Mouse (Mus musculus) T-helper 2 cell (primary cell): ENCODE data around the gene Rfc2.
"Not testable (repeated sequence)": the region's sequence is repeated elsewhere in the genome, so short reads cannot be mapped to it uniquely, and the experiment has no call there.

Source experiments
- in situ Hi-C: fragments of 300-600 bp; cut with MboI, MseI; formaldehyde crosslinking; loops from one replicate; pipeline ENCODE4 v1.15.1; 2025; ENCODE audit warnings: high pct_unique_total_duplicates

Rfc2 gene

DNA sequence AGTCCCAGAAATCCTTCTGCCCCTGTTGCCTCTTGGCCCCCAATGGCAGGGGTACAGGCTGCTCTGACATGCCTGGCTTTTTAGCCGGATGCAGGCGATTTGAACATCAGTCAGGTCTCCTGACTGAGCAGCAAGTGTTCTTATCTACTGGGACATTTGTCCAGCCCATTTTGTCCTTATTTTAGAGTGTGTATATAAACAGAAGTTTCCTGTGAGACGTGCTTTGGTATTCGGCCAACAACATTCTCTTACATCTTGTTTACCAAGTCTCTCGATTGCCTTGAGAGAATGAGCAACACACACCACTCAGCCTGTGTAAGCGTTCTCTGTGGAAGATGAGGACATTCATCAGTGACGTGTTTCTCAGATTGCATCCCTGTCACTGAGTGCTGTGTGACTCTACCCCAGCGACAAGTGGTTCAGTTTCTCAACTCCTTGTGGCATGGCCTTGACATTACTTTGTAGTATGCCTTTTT is 63.5 kb downstream of the Rfc2 start:
- in situ Hi-C loops, result no loop called here

DNA sequence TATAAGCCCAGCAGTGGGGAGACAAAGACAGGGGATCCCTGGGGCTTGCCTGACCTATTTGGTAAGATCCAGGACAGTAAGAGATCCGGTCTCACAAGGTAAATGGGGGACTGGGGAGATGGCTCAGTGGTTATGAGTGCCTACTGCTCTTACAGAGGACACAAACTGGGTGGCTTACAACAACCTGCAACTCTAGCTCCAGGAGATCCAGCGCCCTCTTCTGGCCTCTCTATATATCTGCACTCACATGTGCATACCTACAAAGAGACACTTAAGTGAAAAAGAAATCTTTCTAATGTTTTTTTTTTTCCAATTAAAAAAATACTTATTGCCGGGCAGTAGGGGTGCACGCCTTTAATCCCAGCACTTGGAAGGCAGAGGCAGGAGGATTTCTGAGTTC is 65.3 kb downstream of the Rfc2 start:
- in situ Hi-C loops, result no loop called here

DNA sequence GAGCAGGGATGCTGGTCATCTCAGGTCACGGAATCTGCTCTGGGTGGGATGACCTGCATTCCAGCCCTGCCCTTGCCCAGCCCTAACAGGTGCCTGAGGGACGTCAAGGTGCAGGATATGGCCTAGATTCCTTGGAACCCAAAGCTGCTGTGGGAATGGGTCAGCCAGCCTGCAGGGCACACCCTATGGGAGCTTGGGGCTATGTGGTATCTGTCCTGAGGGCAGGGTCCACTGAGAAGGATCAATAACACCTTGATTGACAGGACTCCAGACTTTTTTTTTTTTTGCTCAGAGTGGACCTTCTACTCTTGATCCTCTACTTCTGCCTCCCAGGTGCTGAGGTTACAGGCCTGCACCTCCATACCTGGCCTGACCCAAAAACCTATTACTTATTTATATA is 66.2 kb downstream of the Rfc2 start:
- in situ Hi-C loops, result no loop called here

DNA sequence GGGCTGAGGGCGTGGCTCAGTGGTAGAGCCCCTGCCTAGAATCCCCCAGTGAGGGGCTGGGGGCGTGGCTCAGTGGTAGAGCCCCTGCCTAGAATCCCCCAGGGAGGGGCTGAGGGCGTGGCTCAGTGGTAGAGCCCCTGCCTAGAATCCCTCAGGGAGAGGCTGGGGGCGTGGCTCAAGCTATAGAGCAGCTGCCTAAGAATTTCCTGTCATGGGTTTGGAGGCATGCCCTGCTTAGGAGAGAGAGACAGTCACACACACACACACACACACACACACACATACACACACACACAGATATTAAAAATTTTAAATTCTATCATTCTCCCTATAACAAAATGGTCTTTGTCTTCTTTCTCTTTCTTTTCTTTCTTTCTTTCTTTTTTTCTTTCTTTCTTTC is 67.8 kb downstream of the Rfc2 start:
- in situ Hi-C loops, result not testable (repeated sequence)

DNA sequence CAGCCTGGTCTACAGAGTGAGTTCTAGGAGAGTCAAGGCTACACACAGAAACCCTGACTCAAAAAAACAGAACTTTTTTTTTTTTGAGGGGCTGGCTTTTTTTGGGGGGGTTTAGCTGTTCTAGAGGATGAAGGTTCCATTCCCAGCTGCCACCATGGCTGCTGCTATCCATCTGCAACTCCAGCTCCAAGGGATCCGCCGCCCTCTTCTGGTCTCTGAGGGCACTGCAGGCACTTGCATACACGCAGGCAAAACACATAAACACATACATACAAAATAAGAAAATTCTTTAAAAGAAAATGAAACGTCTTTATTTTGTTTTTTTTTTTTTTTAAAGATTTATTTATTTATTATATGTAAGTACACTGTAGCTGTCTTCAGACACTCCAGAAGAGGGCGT is 69.8 kb downstream of the Rfc2 start:
- in situ Hi-C loops, result no loop called here
